Mouse (Mus musculus) thymus, postnatal 25 days (tissue): ENCODE measurements around the gene Vps26a.

Experiments used
- DNase-seq: peaks from one replicate; pipeline ENCODE4 v3.0.0; 2022

The Vps26a gene

GRCm38 (mm10) chr10:62486618-62487415 is at the start of gene Vps26a:
Vps26a (minus strand) TSS chr10:62486805.
- peak; percentile 99 for DNase-seq

GRCm38 (mm10) chr10:62534509-62534908 is 47.9 kb upstream of the Vps26a start:
- no peak for DNase-seq

- no peak for DNase-seq
Observed at GRCm38 (mm10) chr10:62532832-62533231, 46.2 kb upstream of the Vps26a start.

GRCm38 (mm10) chr10:62530183-62530582 is 43.6 kb upstream of the Vps26a start:
- DNase-seq, result no peak

- no peak for DNase-seq
Observed at GRCm38 (mm10) chr10:62527351-62527750, 40.7 kb upstream of the Vps26a start, which contains the start of gene Srgn. Srgn (minus strand) TSS chr10:62527451.

GRCm38 (mm10) chr10:62522346-62522950 is 35.8 kb upstream of the Vps26a start:
- no peak for DNase-seq

- no peak for DNase-seq
Observed at GRCm38 (mm10) chr10:62521763-62522162, 35.2 kb upstream of the Vps26a start.

GRCm38 (mm10) chr10:62520911-62521310 is 34.3 kb upstream of the Vps26a start:
- no peak for DNase-seq

- no peak for DNase-seq
Observed at GRCm38 (mm10) chr10:62517511-62517910, 30.9 kb upstream of the Vps26a start.

- DNase-seq, result no peak
Observed at GRCm38 (mm10) chr10:62512855-62513254, 26.2 kb upstream of the Vps26a start.

GRCm38 (mm10) chr10:62511528-62511927 is 24.9 kb upstream of the Vps26a start:
- DNase-seq, result no peak

- no peak for DNase-seq
Observed at GRCm38 (mm10) chr10:62509032-62509656, 22.5 kb upstream of the Vps26a start.

- DNase-seq, result peak; percentile 30
Observed at GRCm38 (mm10) chr10:62508459-62508858, 21.9 kb upstream of the Vps26a start.

GRCm38 (mm10) chr10:62507591-62508308 is 21.1 kb upstream of the Vps26a start:
- peak; percentile 65 for DNase-seq

GRCm38 (mm10) chr10:62507071-62507470 is 20.5 kb upstream of the Vps26a start:
- DNase-seq, result no peak

GRCm38 (mm10) chr10:62506019-62506556 is 19.5 kb upstream of the Vps26a start:
- DNase-seq, result peak; percentile 51

- DNase-seq, result no peak
Observed at GRCm38 (mm10) chr10:62505224-62505983, 18.8 kb upstream of the Vps26a start.

- DNase-seq, result no peak
Observed at GRCm38 (mm10) chr10:62503836-62504628, 17.4 kb upstream of the Vps26a start.

GRCm38 (mm10) chr10:62503353-62503752 is 16.7 kb upstream of the Vps26a start:
- DNase-seq, result peak; percentile 39

GRCm38 (mm10) chr10:62501951-62502350 is 15.3 kb upstream of the Vps26a start:
- no peak for DNase-seq
